Mouse (Mus musculus) ES-Bruce4 (cell line): ENCODE results near the gene Gzf1. TPM values are rescaled to one million over a fixed set of nuclear protein-coding genes. Genes with fewer than 3 reads are reported as not detected.

Experiments used
- H3K27ac ChIP-seq: 2 replicates; pipeline ENCODE4 v1.5.1; 2012; ENCODE audit warnings: low read length, inconsistent platforms; ENCODE audit not compliant: insufficient read depth
- H3K27me3 ChIP-seq: 2 replicates; pipeline ENCODE4 v1.6.1; 2012; ENCODE audit warnings: mild to moderate bottlenecking, low read length, inconsistent platforms; ENCODE audit not compliant: control insufficient read depth, poor library complexity, insufficient read depth, severe bottlenecking
- H3K36me3 ChIP-seq: 2 replicates; pipeline ENCODE4 v1.6.1; 2012; ENCODE audit warnings: inconsistent platforms, mild to moderate bottlenecking, low read length, moderate library complexity; ENCODE audit not compliant: control insufficient read depth, poor library complexity, insufficient read depth, severe bottlenecking
- H3K4me1 ChIP-seq: one replicate; pipeline ENCODE4 v1.8.1; 2011; ENCODE audit warnings: low read length; ENCODE audit not compliant: control insufficient read depth, insufficient read depth
- H3K4me3 ChIP-seq: 2 replicates; pipeline ENCODE4 v1.5.1; 2011; ENCODE audit warnings: low read depth, mild to moderate bottlenecking, low read length
- H3K9ac ChIP-seq: 2 replicates; pipeline ENCODE4 v1.6.1; 2012; ENCODE audit warnings: low read depth, mild to moderate bottlenecking, inconsistent platforms; ENCODE audit not compliant: poor library complexity, severe bottlenecking
- H3K9me3 ChIP-seq: replicated peaks from 2 replicates; pipeline ENCODE4 v1.6.1; 2012; ENCODE audit warnings: mild to moderate bottlenecking, low read length, inconsistent platforms; ENCODE audit not compliant: control insufficient read depth, poor library complexity, insufficient read depth, severe bottlenecking
- CTCF ChIP-seq: IDR thresholded peaks from one replicate; pipeline ENCODE4 v1.8.1; 2011; ENCODE audit warnings: low read depth, low read length
- EP300 ChIP-seq: IDR thresholded peaks from 2 replicates; pipeline ENCODE4 v1.6.1; 2011; ENCODE audit warnings: low read depth, low read length; ENCODE audit not compliant: insufficient read depth
- POLR2A ChIP-seq: IDR thresholded peaks from one replicate; pipeline ENCODE4 v1.8.1; 2011; ENCODE audit warnings: low read length; ENCODE audit not compliant: insufficient read depth
- polyA plus RNA-seq: library from polyadenylated mRNA; stranded (reverse); fragments of >200 nt; gene quantifications from 2 replicates; pipeline ENCODE4 v1.2.4, GENCODE M21; 2011; ENCODE audit warnings: low read depth; ENCODE audit not compliant: missing spikeins, insufficient read depth, insufficient read length

The Gzf1 gene
- polyA plus RNA-seq, 1 experiment, result 24.8 TPM

- Histone ChIP-seq H3K27ac (no peak overlapping the region), H3K9me3 (no peaks in the 10 kb centered on the region), H3K27me3 (no peaks in the 10 kb centered on the region), H3K36me3 (peaks cover 31% of the 10 kb centered on the region), H3K9ac (no peak overlapping the region), H3K4me3 (no peak overlapping the region), H3K4me1 (no peaks in the 10 kb centered on the region)
- TF ChIP-seq CTCF (no peak), POLR2A (no peak), EP300 (no peak)
Observed at GRCm38 (mm10) chr2:148690291-148690690, 9.5 kb downstream of the Gzf1 start.

GRCm38 (mm10) chr2:148690781-148691180, 10.0 kb downstream of the Gzf1 start:
- no peak for TF ChIP-seq CTCF

GRCm38 (mm10) chr2:148698571-148698970, 17.7 kb downstream of the Gzf1 start:
- Histone ChIP-seq H3K27ac (no peak overlapping the region), H3K4me3 (no peak overlapping the region), H3K36me3 (peaks cover 6% of the 10 kb centered on the region), H3K9me3 (no peaks in the 10 kb centered on the region), H3K4me1 (no peaks in the 10 kb centered on the region), H3K27me3 (no peaks in the 10 kb centered on the region), H3K9ac (no peak overlapping the region)
- TF ChIP-seq POLR2A, result no peak
- TF ChIP-seq EP300, result peak; percentile 68; the same call in 1 of the 2 replicates
- no peak for TF ChIP-seq CTCF

More at GRCm38 (mm10) chr2:148690781-148691180, 10.0 kb downstream of the Gzf1 start:
- no peak overlapping the region for H3K4me3 ChIP-seq
- H3K9me3 ChIP-seq, result no peaks in the 10 kb centered on the region
- peaks cover 29% of the 10 kb centered on the region for H3K36me3 ChIP-seq
- no peaks in the 10 kb centered on the region for H3K4me1 ChIP-seq
- H3K9ac ChIP-seq, result no peak overlapping the region
- H3K27ac ChIP-seq, result no peak overlapping the region
- H3K27me3 ChIP-seq, result no peaks in the 10 kb centered on the region

- TF ChIP-seq POLR2A (no peak), CTCF (no peak), EP300 (no peak)
- Histone ChIP-seq H3K36me3 (peaks cover 6% of the 10 kb centered on the region; the same call in 1 of the 2 replicates), H3K9me3 (no peaks in the 10 kb centered on the region), H3K9ac (0 out of 2 replicates have a peak overlapping the region, but pooled peaks have one; percentile 6), H3K4me1 (peaks cover 3% of the 10 kb centered on the region), H3K27me3 (no peaks in the 10 kb centered on the region), H3K27ac (peak overlapping the region; percentile 69), H3K4me3 (peak overlapping the region; percentile 54)
Observed at GRCm38 (mm10) chr2:148706409-148707201, 25.8 kb downstream of the Gzf1 start.

GRCm38 (mm10) chr2:148707202-148707530, 26.3 kb downstream of the Gzf1 start:
- Histone ChIP-seq H3K9ac (no peak overlapping the region), H3K4me3 (0 out of 2 replicates have a peak overlapping the region, but pooled peaks have one; percentile 54), H3K9me3 (no peaks in the 10 kb centered on the region), H3K4me1 (peaks cover 3% of the 10 kb centered on the region), H3K27ac (peak overlapping the region; percentile 69), H3K27me3 (no peaks in the 10 kb centered on the region), H3K36me3 (peaks cover 8% of the 10 kb centered on the region)
- TF ChIP-seq POLR2A (no peak), CTCF (no peak), EP300 (no peak)

- no peak overlapping the region for H3K9ac ChIP-seq
- H3K4me1 ChIP-seq, result no peaks in the 10 kb centered on the region
- TF ChIP-seq CTCF, result no peak
- no peak for TF ChIP-seq EP300
- TF ChIP-seq POLR2A, result no peak
- H3K27ac ChIP-seq, result no peak overlapping the region
- no peaks in the 10 kb centered on the region for H3K27me3 ChIP-seq
- H3K4me3 ChIP-seq, result no peak overlapping the region
- peaks cover 4% of the 10 kb centered on the region for H3K36me3 ChIP-seq
- H3K9me3 ChIP-seq, result no peaks in the 10 kb centered on the region
Observed at GRCm38 (mm10) chr2:148712326-148712725, 31.5 kb downstream of the Gzf1 start.
